Mouse (Mus musculus): ENCODE measurements around the gene Kctd17. TPM values are rescaled to one million over a fixed set of nuclear protein-coding genes. Genes with fewer than 3 reads are reported as not detected.

Kctd17 gene
- polyA plus RNA-seq, 1 experiment from 2014 or later = 49.5 TPM

- no peak overlapping the region for H3K4me2 ChIP-seq
- H3K4me1 ChIP-seq = peaks cover 5% of the 10 kb centered on the region; the same call in 1 of the 2 replicates
- no peaks in the 10 kb centered on the region for H3K27me3 ChIP-seq
- no peak overlapping the region for H3K4me3 ChIP-seq
- 30% methylated on average over 7 of the region's 7 CpGs for WGBS
- no peaks in the 10 kb centered on the region for H3K36me3 ChIP-seq
- H3K9me3 ChIP-seq = no peaks in the 10 kb centered on the region
- no peak overlapping the region for H3K9ac ChIP-seq
- H3K27ac ChIP-seq = peak overlapping the region; percentile 34; the same call in 1 of the 2 replicates
- no peak for ATAC-seq (ENCODE audit: insufficient number of reproducible peaks, insufficient read depth, low FRiP score, low TSS enrichment, low read depth)
Observed at GRCm38 (mm10) chr15:78449694-78450418, 21.5 kb downstream of the Kctd17 start.

- Histone ChIP-seq H3K4me1 (peaks cover 6% of the 10 kb centered on the region), H3K36me3 (no peaks in the 10 kb centered on the region), H3K27ac (no peak overlapping the region; the same call in 1 of the 2 replicates), H3K27me3 (no peaks in the 10 kb centered on the region), H3K9me3 (no peaks in the 10 kb centered on the region), H3K9ac (no peak overlapping the region), H3K4me2 (no peak overlapping the region), H3K4me3 (no peak overlapping the region)
- ATAC-seq (ENCODE audit: insufficient number of reproducible peaks, insufficient read depth, low FRiP score, low TSS enrichment, low read depth) = no peak
- WGBS = 88% methylated on average over 6 of the region's 6 CpGs
Observed at GRCm38 (mm10) chr15:78450419-78450768, 22.0 kb downstream of the Kctd17 start.

GRCm38 (mm10) chr15:78451201-78451600 lies 22.8 kb downstream of the Kctd17 start:
- Histone ChIP-seq H3K4me2 (no peak overlapping the region), H3K27me3 (no peaks in the 10 kb centered on the region), H3K36me3 (no peaks in the 10 kb centered on the region), H3K27ac (no peak overlapping the region), H3K9me3 (no peaks in the 10 kb centered on the region), H3K4me1 (peaks cover 14% of the 10 kb centered on the region), H3K4me3 (no peak overlapping the region), H3K9ac (peak overlapping the region; percentile 7; the same call in 1 of the 2 replicates)
- ATAC-seq (ENCODE audit: insufficient number of reproducible peaks, insufficient read depth, low FRiP score, low TSS enrichment, low read depth) = no peak
- WGBS = 63% methylated on average over 2 of the region's 2 CpGs

GRCm38 (mm10) chr15:78452929-78453328 lies 24.6 kb downstream of the Kctd17 start:
- H3K36me3 ChIP-seq = no peaks in the 10 kb centered on the region
- H3K4me1 ChIP-seq = peaks cover 17% of the 10 kb centered on the region
- WGBS = 76% methylated on average over 3 of the region's 3 CpGs
- ATAC-seq (ENCODE audit: insufficient number of reproducible peaks, insufficient read depth, low FRiP score, low TSS enrichment, low read depth) = no peak
- H3K9me3 ChIP-seq = no peaks in the 10 kb centered on the region
- no peak overlapping the region for H3K4me2 ChIP-seq
- H3K9ac ChIP-seq = no peak overlapping the region
- H3K4me3 ChIP-seq = no peak overlapping the region
- no peaks in the 10 kb centered on the region for H3K27me3 ChIP-seq
- no peak overlapping the region for H3K27ac ChIP-seq

GRCm38 (mm10) chr15:78455168-78455567 lies 26.8 kb downstream of the Kctd17 start:
- Histone ChIP-seq H3K9me3 (no peaks in the 10 kb centered on the region), H3K4me3 (no peak overlapping the region), H3K4me2 (no peak overlapping the region), H3K36me3 (no peaks in the 10 kb centered on the region), H3K4me1 (peaks cover 17% of the 10 kb centered on the region), H3K27me3 (no peaks in the 10 kb centered on the region), H3K9ac (0 out of 2 replicates have a peak overlapping the region, but pooled peaks have one; percentile 17), H3K27ac (no peak overlapping the region)
- WGBS = 77% methylated on average over 4 of the region's 4 CpGs
- ATAC-seq (ENCODE audit: insufficient number of reproducible peaks, insufficient read depth, low FRiP score, low TSS enrichment, low read depth) = no peak

- H3K36me3 ChIP-seq = no peaks in the 10 kb centered on the region
- no peaks in the 10 kb centered on the region for H3K9me3 ChIP-seq
- no peak overlapping the region for H3K9ac ChIP-seq
- H3K4me2 ChIP-seq = no peak overlapping the region
- WGBS = 30% methylated on average over 7 of the region's 7 CpGs
- ATAC-seq (ENCODE audit: insufficient number of reproducible peaks, insufficient read depth, low FRiP score, low TSS enrichment, low read depth) = no peak
- no peak overlapping the region for H3K4me3 ChIP-seq
- no peaks in the 10 kb centered on the region for H3K27me3 ChIP-seq
- H3K27ac ChIP-seq = 0 out of 2 replicates have a peak overlapping the region, but pooled peaks have one; percentile 33
- H3K4me1 ChIP-seq = peaks cover 17% of the 10 kb centered on the region
Observed at GRCm38 (mm10) chr15:78456051-78456450, 27.7 kb downstream of the Kctd17 start.

- Histone ChIP-seq H3K4me3 (no peak overlapping the region), H3K4me2 (no peak overlapping the region), H3K9me3 (no peaks in the 10 kb centered on the region), H3K4me1 (peaks cover 12% of the 10 kb centered on the region), H3K9ac (0 out of 2 replicates have a peak overlapping the region, but pooled peaks have one; percentile 36), H3K27ac (no peak overlapping the region), H3K27me3 (0 out of 2 replicates have a peak, but pooled peaks cover 6% of the 10 kb centered on the region), H3K36me3 (no peaks in the 10 kb centered on the region)
- WGBS = 77% methylated on average over 10 of the region's 10 CpGs
- ATAC-seq (ENCODE audit: insufficient number of reproducible peaks, insufficient read depth, low FRiP score, low TSS enrichment, low read depth) = no peak
Observed at GRCm38 (mm10) chr15:78457193-78457592, 28.8 kb downstream of the Kctd17 start.

- Histone ChIP-seq H3K4me1 (no peaks in the 10 kb centered on the region), H3K27me3 (0 out of 2 replicates have a peak, but pooled peaks cover 6% of the 10 kb centered on the region), H3K4me2 (no peak overlapping the region), H3K36me3 (no peaks in the 10 kb centered on the region), H3K4me3 (no peak overlapping the region), H3K27ac (no peak overlapping the region), H3K9ac (no peak overlapping the region), H3K9me3 (no peaks in the 10 kb centered on the region)
- WGBS = 71% methylated on average over 2 of the region's 2 CpGs
- ATAC-seq (ENCODE audit: insufficient number of reproducible peaks, insufficient read depth, low FRiP score, low TSS enrichment, low read depth) = no peak
Observed at GRCm38 (mm10) chr15:78462981-78463380, 34.6 kb downstream of the Kctd17 start.

- 33% methylated on average over 6 of the region's 6 CpGs for WGBS
- Histone ChIP-seq H3K9me3 (no peaks in the 10 kb centered on the region), H3K9ac (no peak overlapping the region), H3K36me3 (no peaks in the 10 kb centered on the region), H3K4me2 (no peak overlapping the region), H3K27me3 (0 out of 2 replicates have a peak, but pooled peaks cover 3% of the 10 kb centered on the region), H3K4me3 (no peak overlapping the region), H3K27ac (no peak overlapping the region), H3K4me1 (no peaks in the 10 kb centered on the region)
- no peak for ATAC-seq (ENCODE audit: insufficient number of reproducible peaks, insufficient read depth, low FRiP score, low TSS enrichment, low read depth)
Observed at GRCm38 (mm10) chr15:78466809-78467208, 38.4 kb downstream of the Kctd17 start.

- no peaks in the 10 kb centered on the region for H3K4me1 ChIP-seq
- no peaks in the 10 kb centered on the region for H3K9me3 ChIP-seq
- no peaks in the 10 kb centered on the region for H3K27me3 ChIP-seq
- no peak overlapping the region for H3K4me2 ChIP-seq
- H3K9ac ChIP-seq = no peak overlapping the region
- no peak overlapping the region for H3K4me3 ChIP-seq
- H3K36me3 ChIP-seq = no peaks in the 10 kb centered on the region
- 92% methylated on average over 7 of the region's 7 CpGs for WGBS
- H3K27ac ChIP-seq = no peak overlapping the region
- ATAC-seq (ENCODE audit: insufficient number of reproducible peaks, insufficient read depth, low FRiP score, low TSS enrichment, low read depth) = no peak
Observed at GRCm38 (mm10) chr15:78467570-78467969, 39.2 kb downstream of the Kctd17 start.

- ATAC-seq (ENCODE audit: insufficient number of reproducible peaks, insufficient read depth, low FRiP score, low TSS enrichment, low read depth) = no peak
Observed at GRCm38 (mm10) chr15:78468379-78468937, 40.1 kb downstream of the Kctd17 start, which contains the start of gene Tmprss6. Gene Tmprss6, minus strand, starts transcription at chr15:78468634.

More at GRCm38 (mm10) chr15:78468379-78468937, 40.1 kb downstream of the Kctd17 start, which contains the start of gene Tmprss6:
- Histone ChIP-seq H3K4me1 (no peaks in the 10 kb centered on the region), H3K4me2 (no peak within 1 kb of the TSS), H3K4me3 (no peak within 1 kb of the TSS), H3K9me3 (no peaks in the 10 kb centered on the region), H3K27me3 (no peaks in the 10 kb centered on the region), H3K27ac (no peak within 1 kb of the TSS), H3K36me3 (no peaks in the 10 kb centered on the region), H3K9ac (no peak within 1 kb of the TSS)
- 78% methylated on average over 7 of the region's 7 CpGs for WGBS
